Mouse (Mus musculus) hindbrain, embryonic 15.5 days (tissue): ENCODE results near the gene Zmiz1. TPM values are rescaled to one million over a fixed set of nuclear protein-coding genes. Genes with fewer than 3 reads are reported as not detected.

Source experiments
- ATAC-seq: fragments of 200-750 bp; cut with Nextera tagmentation; 2 replicates; pipeline ENCODE4 v1.8.0; 2017; ENCODE audit warnings: low read depth, moderate number of reproducible peaks, moderate TSS enrichment; ENCODE audit not compliant: low FRiP score
- H3K27ac ChIP-seq: fragments of 300-500 bp; sonication (generic); replicated peaks from 2 replicates; pipeline ENCODE4 v1.5.1; 2015; ENCODE audit warnings: mild to moderate bottlenecking, inconsistent platforms
- H3K27me3 ChIP-seq: fragments of 300-500 bp; sonication (generic); 2 replicates; pipeline ENCODE4 v1.6.1; 2015; ENCODE audit warnings: control low read depth, inconsistent platforms
- H3K36me3 ChIP-seq: fragments of 300-500 bp; sonication (generic); 2 replicates; pipeline ENCODE4 v1.6.1; 2015; ENCODE audit warnings: control low read depth, inconsistent platforms
- H3K4me1 ChIP-seq: fragments of 300-500 bp; sonication (generic); replicated peaks from 2 replicates; pipeline ENCODE4 v1.6.1; 2015; ENCODE audit warnings: control low read depth, inconsistent platforms
- H3K4me2 ChIP-seq: fragments of 300-500 bp; sonication (generic); 2 replicates; pipeline ENCODE4 v1.6.1; 2015; ENCODE audit warnings: moderate library complexity, mild to moderate bottlenecking, inconsistent platforms
- H3K4me3 ChIP-seq: fragments of 300-500 bp; sonication (generic); 2 replicates; pipeline ENCODE4 v1.5.1; 2015; ENCODE audit warnings: mild to moderate bottlenecking, inconsistent platforms
- H3K9ac ChIP-seq: fragments of 300-500 bp; sonication (generic); 2 replicates; pipeline ENCODE4 v1.6.1; 2015; ENCODE audit warnings: inconsistent platforms
- H3K9me3 ChIP-seq: fragments of 300-500 bp; sonication (generic); 2 replicates; pipeline ENCODE4 v1.6.1; 2016; ENCODE audit warnings: control low read depth, inconsistent platforms
- WGBS: fragments of 180-500 bp; shearing (Covaris S2); methylation state at CpG from one replicate; pipeline ENCODE4 v1.1.7; 2015; 5-methylcytosine and 5-hydroxymethylcytosine counted together
- polyA plus RNA-seq: library from polyadenylated mRNA; unstranded; fragments of >200 nt; fragmentation: Nextera tagmentation; extraction: Ambion mirVana; gene quantifications from 2 replicates; pipeline ENCODE4 v1.2.1, GENCODE M21; 2015

Gene Zmiz1
- polyA plus RNA-seq, 1 experiment from 2014 or later, result 70.9 TPM

GRCm38 (mm10) chr14:25549871-25550840 is 91.2 kb downstream of the Zmiz1 start:
- no peaks in the 10 kb centered on the region for H3K9me3 ChIP-seq
- ATAC-seq, result peak; percentile 78
- peaks cover 4% of the 10 kb centered on the region; the same call in 1 of the 2 replicates for H3K36me3 ChIP-seq
- WGBS, result 13% methylated on average over 10 of the region's 10 CpGs
- no peaks in the 10 kb centered on the region for H3K27me3 ChIP-seq
- peak overlapping the region; percentile 8; the same call in 1 of the 2 replicates for H3K4me2 ChIP-seq
- no peak overlapping the region for H3K4me3 ChIP-seq
- peaks cover 77% of the 10 kb centered on the region for H3K4me1 ChIP-seq
- H3K27ac ChIP-seq, result peak overlapping the region; percentile 86
- H3K9ac ChIP-seq, result no peak overlapping the region

- peaks cover 85% of the 10 kb centered on the region for H3K4me1 ChIP-seq
- ATAC-seq, result no peak
- H3K27me3 ChIP-seq, result no peaks in the 10 kb centered on the region
- no peak overlapping the region for H3K9ac ChIP-seq
- H3K4me2 ChIP-seq, result no peak overlapping the region
- peak overlapping the region; percentile 86 for H3K27ac ChIP-seq
- no peaks in the 10 kb centered on the region for H3K36me3 ChIP-seq
- H3K4me3 ChIP-seq, result no peak overlapping the region
- H3K9me3 ChIP-seq, result no peaks in the 10 kb centered on the region
- WGBS, result 25% methylated on average over 2 of the region's 2 CpGs
Observed at GRCm38 (mm10) chr14:25551731-25552130, 92.7 kb downstream of the Zmiz1 start.

GRCm38 (mm10) chr14:25553382-25553781 is 94.4 kb downstream of the Zmiz1 start:
- Histone ChIP-seq H3K4me1 (peaks cover 85% of the 10 kb centered on the region), H3K4me2 (no peak overlapping the region), H3K9ac (no peak overlapping the region), H3K36me3 (no peaks in the 10 kb centered on the region), H3K27ac (peak overlapping the region; percentile 49; the same call in 1 of the 2 replicates), H3K4me3 (no peak overlapping the region), H3K9me3 (no peaks in the 10 kb centered on the region), H3K27me3 (no peaks in the 10 kb centered on the region)
- whole genome bisulfite sequencing, result 65% methylated on average over 2 of the region's 2 CpGs
- no peak for ATAC-seq

- Histone ChIP-seq H3K4me3 (no peak overlapping the region), H3K4me1 (peaks cover 74% of the 10 kb centered on the region), H3K27me3 (no peaks in the 10 kb centered on the region), H3K4me2 (peak overlapping the region; percentile 16), H3K36me3 (no peaks in the 10 kb centered on the region), H3K27ac (peak overlapping the region; percentile 77), H3K9ac (0 out of 2 replicates have a peak overlapping the region, but pooled peaks have one; percentile 3), H3K9me3 (no peaks in the 10 kb centered on the region)
- ATAC-seq, result no peak
- 9% methylated on average over 8 of the region's 8 CpGs for WGBS
Observed at GRCm38 (mm10) chr14:25554781-25555180, 95.8 kb downstream of the Zmiz1 start.

GRCm38 (mm10) chr14:25555291-25555781 is 96.4 kb downstream of the Zmiz1 start:
- Histone ChIP-seq H3K9me3 (no peaks in the 10 kb centered on the region), H3K36me3 (no peaks in the 10 kb centered on the region), H3K4me2 (peak overlapping the region; percentile 16), H3K9ac (peak overlapping the region; percentile 18; the same call in 1 of the 2 replicates), H3K27ac (peak overlapping the region; percentile 77), H3K4me1 (peaks cover 68% of the 10 kb centered on the region), H3K4me3 (no peak overlapping the region), H3K27me3 (no peaks in the 10 kb centered on the region)
- 10% methylated on average over 10 of the region's 10 CpGs for WGBS
- ATAC-seq, result 0 out of 2 replicates have a peak, but pooled peaks have one; percentile 27

GRCm38 (mm10) chr14:25555848-25556247 is 96.9 kb downstream of the Zmiz1 start:
- H3K9me3 ChIP-seq, result no peaks in the 10 kb centered on the region
- H3K27ac ChIP-seq, result peak overlapping the region; percentile 77
- H3K27me3 ChIP-seq, result no peaks in the 10 kb centered on the region
- peaks cover 63% of the 10 kb centered on the region for H3K4me1 ChIP-seq
- no peaks in the 10 kb centered on the region for H3K36me3 ChIP-seq
- peak overlapping the region; percentile 18; the same call in 1 of the 2 replicates for H3K9ac ChIP-seq
- no peak overlapping the region for H3K4me3 ChIP-seq
- ATAC-seq, result no peak
- WGBS, result 15% methylated on average over 7 of the region's 7 CpGs
- H3K4me2 ChIP-seq, result peak overlapping the region; percentile 16; the same call in 1 of the 2 replicates

GRCm38 (mm10) chr14:25557014-25557413 is 98.0 kb downstream of the Zmiz1 start:
- H3K36me3 ChIP-seq, result no peaks in the 10 kb centered on the region
- no peaks in the 10 kb centered on the region for H3K9me3 ChIP-seq
- no peaks in the 10 kb centered on the region for H3K27me3 ChIP-seq
- no peak for ATAC-seq
- H3K4me1 ChIP-seq, result peaks cover 62% of the 10 kb centered on the region
- H3K4me3 ChIP-seq, result no peak overlapping the region
- WGBS, result 27% methylated on average over 8 of the region's 8 CpGs
- H3K4me2 ChIP-seq, result no peak overlapping the region
- peak overlapping the region; percentile 66 for H3K27ac ChIP-seq
- no peak overlapping the region for H3K9ac ChIP-seq

GRCm38 (mm10) chr14:25558479-25558878 is 99.5 kb downstream of the Zmiz1 start:
- WGBS, result 92% methylated on average over 1 of the region's 1 CpGs
- Histone ChIP-seq H3K9me3 (no peaks in the 10 kb centered on the region), H3K4me3 (no peak overlapping the region), H3K27me3 (no peaks in the 10 kb centered on the region), H3K27ac (no peak overlapping the region), H3K4me2 (no peak overlapping the region), H3K36me3 (no peaks in the 10 kb centered on the region), H3K4me1 (peaks cover 67% of the 10 kb centered on the region), H3K9ac (no peak overlapping the region)
- ATAC-seq, result no peak

GRCm38 (mm10) chr14:25559907-25560306 is 100.9 kb downstream of the Zmiz1 start:
- WGBS, result 88% methylated on average over 5 of the region's 5 CpGs
- Histone ChIP-seq H3K27ac (no peak overlapping the region), H3K27me3 (no peaks in the 10 kb centered on the region), H3K36me3 (no peaks in the 10 kb centered on the region), H3K9ac (no peak overlapping the region), H3K9me3 (no peaks in the 10 kb centered on the region), H3K4me1 (peaks cover 68% of the 10 kb centered on the region), H3K4me3 (no peak overlapping the region), H3K4me2 (no peak overlapping the region)
- ATAC-seq, result no peak

- H3K9me3 ChIP-seq, result no peaks in the 10 kb centered on the region
- H3K36me3 ChIP-seq, result no peaks in the 10 kb centered on the region
- H3K9ac ChIP-seq, result no peak overlapping the region
- H3K4me3 ChIP-seq, result no peak overlapping the region
- no peak overlapping the region for H3K4me2 ChIP-seq
- H3K27me3 ChIP-seq, result no peaks in the 10 kb centered on the region
- peaks cover 68% of the 10 kb centered on the region for H3K4me1 ChIP-seq
- WGBS, result 93% methylated on average over 3 of the region's 3 CpGs
- no peak overlapping the region for H3K27ac ChIP-seq
- no peak for ATAC-seq
Observed at GRCm38 (mm10) chr14:25560841-25561240, 101.9 kb downstream of the Zmiz1 start.

GRCm38 (mm10) chr14:25561716-25562115 is 102.7 kb downstream of the Zmiz1 start:
- Histone ChIP-seq H3K9me3 (no peaks in the 10 kb centered on the region), H3K36me3 (no peaks in the 10 kb centered on the region), H3K4me2 (no peak overlapping the region), H3K27ac (no peak overlapping the region), H3K9ac (no peak overlapping the region), H3K4me3 (no peak overlapping the region), H3K27me3 (no peaks in the 10 kb centered on the region), H3K4me1 (peaks cover 68% of the 10 kb centered on the region)
- WGBS, result 35% methylated on average over 1 of the region's 1 CpGs
- no peak for ATAC-seq

GRCm38 (mm10) chr14:25562447-25562846 is 103.5 kb downstream of the Zmiz1 start:
- Histone ChIP-seq H3K4me1 (peaks cover 60% of the 10 kb centered on the region), H3K36me3 (no peaks in the 10 kb centered on the region), H3K4me2 (no peak overlapping the region), H3K27ac (0 out of 2 replicates have a peak overlapping the region, but pooled peaks have one; percentile 5), H3K4me3 (no peak overlapping the region), H3K27me3 (no peaks in the 10 kb centered on the region), H3K9ac (no peak overlapping the region), H3K9me3 (no peaks in the 10 kb centered on the region)
- WGBS, result 88% methylated on average over 4 of the region's 4 CpGs
- no peak for ATAC-seq
